Mouse (Mus musculus): ENCODE results near the gene Ergic1.

Ergic1 gene

GRCm38 (mm10) chr17:26628936-26629335 lies 67.6 kb downstream of the Ergic1 start:
- no peak for DNase-seq

- peak; percentile 48 to 51 for DNase-seq
Observed at GRCm38 (mm10) chr17:26631811-26632327, 70.6 kb downstream of the Ergic1 start.

- DNase-seq = no peak
Observed at GRCm38 (mm10) chr17:26633186-26633585, 71.9 kb downstream of the Ergic1 start.

- no peak for DNase-seq
Observed at GRCm38 (mm10) chr17:26633926-26634325, 72.6 kb downstream of the Ergic1 start.

- no peak for DNase-seq
Observed at GRCm38 (mm10) chr17:26634539-26634938, 73.2 kb downstream of the Ergic1 start.

- no peak for DNase-seq
Observed at GRCm38 (mm10) chr17:26635951-26636350, 74.7 kb downstream of the Ergic1 start.

- no peak for DNase-seq
Observed at GRCm38 (mm10) chr17:26637851-26638250, 76.6 kb downstream of the Ergic1 start.

GRCm38 (mm10) chr17:26638655-26639054 lies 77.4 kb downstream of the Ergic1 start:
- peak; percentile 93 to 95 for DNase-seq

GRCm38 (mm10) chr17:26639791-26640190 lies 78.5 kb downstream of the Ergic1 start:
- DNase-seq = no peak

GRCm38 (mm10) chr17:26640286-26640740 lies 79.0 kb downstream of the Ergic1 start:
- no peak for DNase-seq

GRCm38 (mm10) chr17:26643456-26643855 lies 82.2 kb downstream of the Ergic1 start:
- no peak for DNase-seq

GRCm38 (mm10) chr17:26643993-26644392 lies 82.7 kb downstream of the Ergic1 start:
- DNase-seq = no peak

GRCm38 (mm10) chr17:26644509-26645410 lies 83.5 kb downstream of the Ergic1 start:
- DNase-seq = peak; percentile 31 to 49

- DNase-seq = no peak
Observed at GRCm38 (mm10) chr17:26645411-26645854, 84.1 kb downstream of the Ergic1 start.

- DNase-seq = no peak
Observed at GRCm38 (mm10) chr17:26647283-26647682, 86.0 kb downstream of the Ergic1 start.

GRCm38 (mm10) chr17:26649565-26649964 lies 88.3 kb downstream of the Ergic1 start:
- no peak for DNase-seq

- peak; percentile 23 to 43 for DNase-seq
Observed at GRCm38 (mm10) chr17:26650451-26651363, 89.4 kb downstream of the Ergic1 start.

GRCm38 (mm10) chr17:26658854-26659572 lies 97.7 kb downstream of the Ergic1 start:
- peak in 1 of 2 experiments; percentile 26 for DNase-seq

- no peak for DNase-seq
Observed at GRCm38 (mm10) chr17:26659573-26659915, 98.3 kb downstream of the Ergic1 start.

GRCm38 (mm10) chr17:26660192-26660912 lies 99.1 kb downstream of the Ergic1 start:
- DNase-seq = peak; percentile 92 to 93

GRCm38 (mm10) chr17:26662204-26662603 lies 100.9 kb downstream of the Ergic1 start:
- DNase-seq = no peak
